Mouse (Mus musculus): ENCODE measurements around the gene Nfam1.

GRCm38 (mm10) chr15:82964266-82964825 lies 68.8 kb downstream of the Nfam1 start:
- TF ChIP-seq CTCF (IDR thresholded peaks at IDR 0.05 in 2 of 3, conservative IDR thresholded peaks at IDR 0.05 in 1 of 3; ENCODE audit: control insufficient read depth in 1 of 3, insufficient read depth in 1 of 3, low read depth in 2 of 3, low read length in 3 of 3, poor library complexity in 1 of 3, severe bottlenecking in 1 of 3) (no peak), POLR2A (IDR thresholded peaks at IDR 0.05; ENCODE audit: control insufficient read depth in 1 of 2, insufficient read depth in 1 of 2, low read depth in 1 of 2, low read length in 2 of 2, poor library complexity in 1 of 2) (no peak), RCOR1 (IDR thresholded peaks at IDR 0.05; ENCODE audit: low read depth, low read length) (no peak), GATA1 (IDR thresholded peaks at IDR 0.05; ENCODE audit: low read depth, low read length) (no peak)
